Mouse (Mus musculus) bone marrow, adult 2 months (tissue): ENCODE data around the gene Gm10135. TPM values are rescaled to one million over a fixed set of nuclear protein-coding genes. Genes with fewer than 3 reads are reported as not detected.
"Not testable (repeated sequence)": the region's sequence is repeated elsewhere in the genome, so short reads cannot be mapped to it uniquely, and the experiment has no call there.

Experiments used
- H3K27ac ChIP-seq: fragments of 200-500 bp; 2 replicates; pipeline ENCODE4 v1.5.1; 2012; ENCODE audit warnings: low read depth, mild to moderate bottlenecking, control low read depth, inconsistent platforms, low read length; ENCODE audit not compliant: control insufficient read depth, poor library complexity, insufficient read depth
- H3K4me1 ChIP-seq: fragments of 200-500 bp; 2 replicates; pipeline ENCODE4 v1.6.1; 2011; ENCODE audit warnings: low read length; ENCODE audit not compliant: control insufficient read depth, insufficient read depth
- H3K4me3 ChIP-seq: fragments of 200-500 bp; replicated peaks from 2 replicates; pipeline ENCODE3; 2011; ENCODE audit warnings: mild to moderate bottlenecking, low read depth, low read length, control low read depth; ENCODE audit not compliant: control insufficient read depth
- CTCF ChIP-seq: fragments of 200-500 bp; IDR thresholded peaks from 2 replicates; pipeline ENCODE4 v1.5.1; 2011; ENCODE audit warnings: low read length, control low read depth; ENCODE audit not compliant: control insufficient read depth, insufficient read depth
- POLR2A ChIP-seq: fragments of 200-500 bp; IDR thresholded peaks from 2 replicates; pipeline ENCODE4 v1.6.1; 2011; ENCODE audit warnings: low read depth, mild to moderate bottlenecking, control low read depth, low read length, borderline replicate concordance; ENCODE audit not compliant: control insufficient read depth
- WGBS: fragments of 180-500 bp; shearing (Covaris S2); methylation state at CpG from one replicate; pipeline ENCODE4 v1.1.7; 2018; 5-methylcytosine and 5-hydroxymethylcytosine counted together
- polyA plus RNA-seq: library from polyadenylated mRNA; stranded (reverse); fragments of >200 nt; gene quantifications from 2 replicates; pipeline ENCODE4 v1.2.4, GENCODE M21; 2011; ENCODE audit warnings: low replicate concordance; ENCODE audit not compliant: missing spikeins, insufficient read depth, insufficient read length

Gene Gm10135
- polyA plus RNA-seq, 1 experiment = not detected

DNA sequence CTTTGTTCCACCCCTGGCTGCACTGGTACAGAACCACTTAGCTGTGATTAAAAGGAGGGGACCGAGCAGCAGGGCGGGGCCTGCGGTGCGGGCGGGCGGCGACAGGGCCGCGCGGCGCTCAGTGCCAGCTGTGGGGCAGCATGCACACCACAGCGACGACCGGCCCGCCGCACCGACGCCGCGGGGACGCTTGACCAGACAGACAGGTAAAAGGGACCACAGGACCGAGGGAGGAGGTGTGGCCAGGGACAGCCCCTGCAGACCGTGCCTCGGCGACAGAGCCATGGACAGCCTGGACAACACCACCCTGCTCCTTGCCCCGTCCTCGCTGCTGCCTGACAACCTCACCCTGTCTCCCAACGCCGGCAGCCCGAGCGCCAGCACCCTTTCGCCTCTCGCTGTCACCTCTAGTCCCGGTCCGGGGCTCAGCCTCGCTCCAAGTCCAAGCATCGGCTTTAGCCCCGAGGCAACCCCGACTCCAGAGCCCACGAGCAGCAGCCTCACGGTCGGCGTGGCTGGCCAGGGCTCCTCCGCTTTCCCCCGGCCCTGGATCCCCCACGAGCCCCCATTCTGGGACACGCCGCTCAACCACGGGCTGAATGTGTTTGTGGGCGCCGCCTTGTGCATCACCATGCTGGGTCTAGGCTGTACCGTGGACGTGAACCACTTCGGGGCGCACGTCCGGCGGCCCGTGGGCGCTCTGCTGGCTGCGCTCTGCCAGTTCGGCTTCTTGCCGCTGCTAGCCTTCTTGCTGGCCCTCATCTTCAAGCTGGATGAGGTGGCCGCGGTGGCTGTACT lies 32.5 kb upstream of the Gm10135 start, which contains the start of gene Slc10a4:
Slc10a4 (plus strand) TSS at position 100 of the 798 bp plus-strand sequence.
- TF ChIP-seq CTCF = no peak
- no peak for TF ChIP-seq POLR2A
- no peaks in the 10 kb centered on the region for H3K4me1 ChIP-seq
- WGBS = 9% methylated on average over 65 of the region's 65 CpGs
- H3K27ac ChIP-seq = no peak within 1 kb of the TSS
- H3K4me3 ChIP-seq = no peak within 1 kb of the TSS

DNA sequence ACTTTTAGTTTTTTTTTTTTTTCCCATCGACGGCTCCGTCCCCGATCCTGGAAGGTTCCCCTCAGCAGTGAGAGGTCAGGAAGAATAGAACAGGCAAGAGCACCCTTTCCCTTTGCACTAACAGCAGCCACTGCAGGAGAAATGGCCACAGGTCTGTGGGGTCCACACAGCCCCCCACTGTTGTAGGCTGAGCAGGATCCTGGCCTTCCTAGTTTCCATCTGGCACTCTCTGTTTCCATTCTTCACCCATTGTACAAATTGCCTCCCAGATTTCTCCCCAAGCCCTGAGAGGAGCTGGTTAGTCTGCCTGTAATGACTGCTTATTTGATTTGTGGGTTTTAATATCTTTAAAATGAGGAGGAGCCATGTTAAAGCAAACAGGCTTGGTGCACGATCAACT lies 29.5 kb upstream of the Gm10135 start:
- WGBS = 84% methylated on average over 5 of the region's 5 CpGs
- no peak for TF ChIP-seq POLR2A
- TF ChIP-seq CTCF = no peak
- no peak overlapping the region for H3K4me3 ChIP-seq
- H3K27ac ChIP-seq = no peak overlapping the region
- no peaks in the 10 kb centered on the region for H3K4me1 ChIP-seq

DNA sequence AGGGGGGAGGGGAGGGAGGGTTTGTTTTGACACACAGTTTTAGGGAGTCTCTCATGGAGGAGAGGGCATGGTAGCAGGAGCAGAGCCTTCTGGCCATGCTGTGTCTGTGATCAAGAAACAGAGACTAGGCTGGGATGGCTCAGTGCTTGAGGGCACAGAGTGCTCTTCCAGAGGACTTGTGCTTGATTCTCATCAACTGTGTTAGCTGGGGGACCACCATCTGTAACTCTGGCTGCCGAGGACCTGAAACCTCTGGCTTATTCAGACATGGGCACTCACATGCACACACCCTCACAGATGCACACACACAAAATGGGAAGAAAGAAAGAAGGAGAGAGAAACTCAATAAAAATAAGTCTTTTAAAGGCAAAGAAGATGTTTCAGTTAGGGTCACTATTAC lies 24.0 kb upstream of the Gm10135 start:
- not testable (repeated sequence) for H3K27ac ChIP-seq, H3K4me1 ChIP-seq, H3K4me3 ChIP-seq
- WGBS = 82% methylated on average over 1 of the region's 1 CpGs

DNA sequence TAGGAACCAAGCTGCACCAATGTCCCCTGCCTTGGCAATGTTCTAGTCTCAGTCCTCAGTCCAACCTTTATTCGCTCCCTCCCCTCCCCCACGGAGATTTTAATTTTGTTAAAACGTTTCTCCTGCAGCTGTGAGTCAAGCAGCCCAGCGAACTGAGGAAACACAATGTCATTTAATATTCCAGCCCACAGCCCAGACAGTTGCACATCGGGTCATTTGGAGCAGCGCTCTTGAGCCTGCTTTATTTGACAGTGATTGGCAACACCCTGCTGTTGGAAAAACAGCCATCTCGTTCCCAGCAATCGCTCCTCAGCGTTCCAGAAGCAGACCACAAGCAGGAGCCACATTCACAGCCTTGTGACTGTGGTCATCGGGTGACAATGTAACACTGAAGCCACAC lies 20.9 kb upstream of the Gm10135 start:
- WGBS = 74% methylated on average over 10 of the region's 10 CpGs
- Histone ChIP-seq H3K4me1 (no peaks in the 10 kb centered on the region), H3K27ac (no peak overlapping the region), H3K4me3 (no peak overlapping the region)
- no peak for TF ChIP-seq POLR2A
- TF ChIP-seq CTCF = no peak

DNA sequence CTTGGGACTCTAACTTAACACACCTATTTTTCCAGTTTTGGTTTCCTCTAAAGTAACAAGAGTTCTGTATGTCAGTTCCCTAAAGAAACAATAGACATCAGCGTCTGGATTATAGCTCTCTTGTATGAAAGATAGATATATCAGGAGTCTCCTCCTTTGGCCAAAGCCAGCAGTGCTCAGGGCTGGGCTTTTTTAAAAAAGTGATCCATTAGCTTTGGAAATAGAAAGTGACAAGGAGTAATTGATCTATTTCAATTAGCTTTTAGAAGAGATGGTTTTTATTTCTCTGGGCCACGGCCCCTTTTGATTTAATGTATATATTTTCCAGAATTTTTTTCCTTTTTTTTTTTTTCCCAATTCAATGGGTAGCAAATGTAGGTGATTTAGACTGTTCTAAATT lies 20.4 kb upstream of the Gm10135 start:
- whole genome bisulfite sequencing = 72% methylated on average over 2 of the region's 2 CpGs
- TF ChIP-seq POLR2A = no peak
- no peak overlapping the region for H3K27ac ChIP-seq
- H3K4me1 ChIP-seq = no peaks in the 10 kb centered on the region
- no peak overlapping the region for H3K4me3 ChIP-seq

DNA sequence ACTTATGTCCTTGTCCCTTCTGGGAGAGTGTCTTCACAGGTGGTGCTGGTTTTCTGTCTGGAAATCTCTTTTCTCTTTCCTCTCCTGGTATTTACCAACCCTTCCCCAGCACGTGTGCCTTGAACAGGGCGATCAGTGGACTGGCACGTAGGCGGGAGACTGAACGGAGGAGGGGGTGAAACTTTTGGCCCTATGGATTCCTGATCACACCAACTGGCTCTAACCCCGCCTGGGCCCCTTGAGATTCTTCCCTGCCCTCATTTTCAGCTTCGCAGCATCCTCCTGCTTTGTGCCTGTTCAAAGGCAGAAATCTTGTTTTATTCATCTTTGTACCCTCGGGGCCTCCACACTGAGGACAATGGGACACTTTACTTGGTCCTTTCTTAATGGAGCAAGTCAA lies 19.9 kb upstream of the Gm10135 start:
- 81% methylated on average over 8 of the region's 8 CpGs for WGBS
- no peak for TF ChIP-seq CTCF
- TF ChIP-seq POLR2A = no peak
- Histone ChIP-seq H3K27ac (no peak overlapping the region), H3K4me1 (no peaks in the 10 kb centered on the region), H3K4me3 (no peak overlapping the region)

DNA sequence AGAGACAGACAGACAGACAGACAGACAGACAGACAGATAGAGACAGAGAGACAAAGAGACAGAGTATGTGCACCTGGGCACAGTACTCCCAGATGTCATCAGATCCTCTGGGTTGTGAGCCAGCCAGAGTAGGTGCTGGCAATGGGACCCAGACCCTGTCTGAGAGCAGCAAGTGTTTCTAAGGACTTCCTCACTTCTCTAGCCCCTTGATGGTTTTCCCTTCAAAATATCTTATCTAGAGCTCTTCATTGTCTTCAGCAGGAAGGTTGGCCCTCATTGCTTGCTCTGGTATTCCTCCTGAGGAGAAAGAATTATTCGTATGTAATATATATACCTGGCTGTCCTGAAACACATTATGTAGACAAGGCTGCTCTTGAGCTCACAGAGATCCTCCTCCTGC lies 18.0 kb upstream of the Gm10135 start:
- Histone ChIP-seq H3K4me1 (no peaks in the 10 kb centered on the region), H3K4me3 (no peak overlapping the region), H3K27ac (no peak overlapping the region)
- TF ChIP-seq CTCF (no peak), POLR2A (no peak)
- 71% methylated on average over 1 of the region's 1 CpGs for WGBS

DNA sequence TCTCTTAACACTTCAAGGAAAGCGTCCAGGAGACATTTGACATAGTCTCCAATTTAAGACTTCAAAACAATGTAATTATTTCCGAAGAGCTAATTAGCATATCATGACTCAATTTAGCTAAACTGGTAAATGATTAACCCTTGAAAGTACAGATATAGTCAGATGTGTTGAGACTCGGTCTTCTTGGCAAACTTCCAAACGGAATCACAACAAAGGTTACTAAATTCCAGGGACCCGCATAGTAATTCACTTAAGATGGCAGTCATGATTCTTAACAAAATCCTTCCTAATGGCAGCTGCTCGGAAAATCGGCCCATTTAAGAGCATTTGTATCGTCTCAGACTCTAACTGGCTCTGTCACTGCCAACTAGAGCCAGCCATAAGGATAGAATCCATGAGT lies 15.3 kb upstream of the Gm10135 start:
- 80% methylated on average over 8 of the region's 8 CpGs for WGBS
- TF ChIP-seq POLR2A (no peak), CTCF (no peak)
- H3K4me1 ChIP-seq = no peaks in the 10 kb centered on the region
- no peak overlapping the region for H3K4me3 ChIP-seq
- no peak overlapping the region for H3K27ac ChIP-seq

DNA sequence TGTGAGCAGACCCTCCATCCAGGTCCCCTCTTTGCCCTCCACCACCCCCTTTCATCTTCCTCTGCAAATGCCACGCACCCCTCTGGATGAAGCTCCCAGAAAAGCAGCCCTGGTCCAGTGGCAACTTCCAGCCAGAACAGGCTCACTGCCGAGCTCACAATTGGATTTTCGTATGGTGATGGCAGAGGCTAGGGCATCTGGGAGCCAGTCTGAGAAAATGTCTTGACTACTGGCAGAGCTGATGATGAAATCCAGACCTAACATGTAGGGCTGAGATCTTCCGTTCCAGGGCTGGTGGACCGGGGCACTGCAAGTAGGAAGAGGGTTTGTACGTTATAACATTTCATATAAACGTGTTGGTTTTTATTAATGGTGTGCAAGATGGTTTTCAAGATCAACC lies 13.3 kb upstream of the Gm10135 start:
- Histone ChIP-seq H3K4me3 (no peak overlapping the region), H3K27ac (no peak overlapping the region), H3K4me1 (no peaks in the 10 kb centered on the region)
- no peak for TF ChIP-seq POLR2A
- no peak for TF ChIP-seq CTCF
- 80% methylated on average over 7 of the region's 7 CpGs for WGBS
